Mouse (Mus musculus) adrenal gland, postnatal 36 days (tissue): ENCODE measurements around the gene C77080. TPM values are rescaled to one million over a fixed set of nuclear protein-coding genes. Genes with fewer than 3 reads are reported as not detected.

Experiments
- DNase-seq, 2 experiments: peaks; one replicate each; pipeline ENCODE4 v3.0.0; 2021; ENCODE audit warnings: mixed read lengths in 1 of 2
- long read RNA-seq, 2 experiments: library from polyadenylated mRNA; stranded (forward); transcript quantifications; one replicate each; pipeline ENCODE4 v2.0.0; 2021; ENCODE audit warnings: borderline sequencing depth in 2 of 2
- total RNA-seq, 2 experiments: library from RNA; stranded (reverse); gene quantifications; 2 replicates each; pipeline ENCODE4 v1.2.3; 2021

The C77080 gene
- total RNA-seq: 10 to 100 TPM; 15.6 to 19.5 TPM
- long read RNA-seq, experiment 1, partial matches to known transcripts: 13 of 19 reads
- long read RNA-seq, experiment 1, other reads (novel, unspliced or antisense): 6 of 19 reads
- long read RNA-seq, experiment 2, partial matches to known transcripts: 1 of 6 reads
- long read RNA-seq, experiment 2, other reads (novel, unspliced or antisense): 5 of 6 reads

DNA sequence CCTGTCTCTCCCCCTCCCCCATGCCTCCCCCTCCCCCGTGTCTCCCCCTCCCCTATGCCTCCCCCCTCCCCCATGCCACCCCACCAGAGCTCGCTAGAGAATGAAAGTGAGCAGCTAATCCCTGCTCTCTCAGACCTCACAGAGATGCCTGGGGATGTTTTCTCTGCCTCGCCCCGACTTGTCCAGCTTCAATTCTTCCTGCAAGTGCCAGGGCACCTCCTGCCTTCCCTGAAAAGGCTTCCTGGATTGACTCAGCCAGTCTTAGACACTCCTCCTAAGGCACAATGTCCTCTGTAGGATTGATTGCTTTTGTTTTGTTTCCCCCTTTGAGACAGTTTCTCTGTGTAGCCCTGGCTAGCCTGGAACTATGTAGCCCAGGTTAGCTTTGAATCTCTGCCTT lies at the start of gene C77080:
Gene C77080 (minus strand): TSS at position 209 of the 400 bp plus-strand sequence.
- no peak for DNase-seq

- DNase-seq: no peak
These were observed 46.7 kb upstream of the C77080 start for GRCm38 (mm10) chr4:129307936-129308335.

DNA sequence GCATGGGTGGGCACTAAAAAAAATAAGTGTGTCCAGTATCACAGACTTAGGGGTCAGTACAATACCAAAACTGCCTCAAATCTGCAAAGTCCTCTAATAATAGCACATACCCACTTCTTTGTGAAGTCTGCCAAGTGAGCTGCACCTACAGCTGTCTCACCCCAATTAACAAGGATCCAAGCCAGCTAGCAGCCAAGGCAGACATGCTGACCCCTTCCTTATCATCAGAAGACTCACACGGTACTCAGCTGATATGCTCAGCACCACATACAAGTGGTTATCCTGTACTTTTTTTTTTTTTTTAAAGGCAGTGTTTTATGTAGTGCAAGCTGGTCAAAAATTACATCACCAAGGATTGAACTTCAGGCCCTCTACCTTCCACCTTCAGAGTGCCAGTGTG lies 43.1 kb upstream of the C77080 start:
- no peak for DNase-seq

- DNase-seq: peak; percentile 61 to 68
These were observed 42.6 kb upstream of the C77080 start for GRCm38 (mm10) chr4:129303816-129304215.

DNA sequence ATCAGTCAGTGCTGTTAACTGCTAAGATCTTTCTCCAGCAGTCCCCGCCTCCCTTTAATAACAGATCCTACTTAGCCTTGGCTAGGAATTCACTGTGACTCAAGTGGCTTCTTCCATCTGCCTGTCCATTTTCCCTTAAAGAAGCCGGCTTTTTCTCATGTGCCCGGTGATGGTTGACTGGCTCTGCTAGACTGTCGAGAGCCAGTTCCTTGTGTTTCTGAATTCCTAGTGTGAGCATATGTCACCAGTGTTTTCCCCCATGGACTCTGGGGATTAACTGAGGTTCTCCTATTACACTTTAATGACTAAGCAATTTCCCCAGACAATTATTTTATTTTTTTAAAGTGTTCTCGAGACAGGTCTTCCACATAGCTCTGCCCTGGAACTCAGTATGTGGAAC lies 42.2 kb upstream of the C77080 start:
- no peak for DNase-seq

GRCm38 (mm10) chr4:129299121-129299520 lies 37.9 kb upstream of the C77080 start:
- no peak for DNase-seq

DNA sequence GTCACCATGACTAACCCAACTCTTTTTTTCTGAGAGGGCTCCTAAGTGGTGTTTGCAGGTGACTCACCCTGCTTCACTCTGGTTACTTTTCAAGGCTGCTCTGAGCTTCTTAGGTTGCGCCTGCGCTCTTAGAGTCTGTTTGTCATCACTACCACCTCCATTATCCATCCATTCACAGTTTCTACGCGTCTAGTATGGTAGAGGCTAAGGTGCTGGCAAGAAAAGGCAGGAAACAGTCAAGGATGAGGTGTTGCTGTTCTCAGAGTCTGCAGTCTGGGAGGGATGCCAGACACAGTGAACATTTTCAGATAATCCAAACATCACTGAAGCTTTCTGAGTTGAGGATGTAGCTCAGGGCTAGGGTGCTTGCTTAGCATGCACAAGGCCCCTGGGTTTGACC lies 36.5 kb upstream of the C77080 start:
- peak; percentile 37 to 38 for DNase-seq

DNA sequence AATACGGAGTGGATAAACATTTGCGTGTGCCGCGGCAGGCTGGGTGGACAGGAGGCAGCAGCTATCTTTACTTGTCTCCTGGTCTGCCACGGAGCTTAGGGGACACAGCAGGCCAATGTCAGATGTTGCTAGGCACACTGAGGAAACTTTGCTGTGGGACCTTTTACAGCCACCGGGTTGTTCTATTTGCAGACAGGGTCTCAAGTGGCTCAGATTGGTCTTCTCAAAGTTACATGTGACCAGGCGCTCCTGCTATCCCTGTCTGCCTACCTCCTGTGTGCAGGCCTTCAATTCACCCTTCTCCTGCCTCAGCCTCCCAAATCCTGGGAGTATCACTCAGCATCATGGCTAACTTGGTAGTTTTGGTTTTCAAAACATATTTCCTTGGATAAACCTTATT lies 34.9 kb upstream of the C77080 start:
- DNase-seq: no peak

DNA sequence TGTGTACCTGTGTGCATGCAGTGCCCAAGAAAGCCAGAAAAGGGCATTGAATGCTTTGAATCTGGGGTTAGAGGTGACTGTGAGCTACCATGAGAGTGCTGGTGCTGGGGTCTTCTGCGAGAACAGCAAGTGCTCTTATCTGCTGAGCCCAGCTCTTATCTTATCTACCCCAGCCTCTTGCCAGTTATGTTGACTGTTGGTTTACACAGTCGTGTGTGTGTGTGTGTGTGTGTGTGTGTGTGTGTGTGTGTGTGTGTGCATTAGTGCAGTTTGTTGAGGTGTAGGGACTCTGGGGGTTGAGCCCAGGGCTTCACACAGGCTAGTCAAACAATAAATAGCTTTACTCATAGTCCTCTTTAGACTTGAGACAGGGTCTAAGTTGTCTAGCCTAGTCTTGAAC lies 34.0 kb upstream of the C77080 start:
- no peak for DNase-seq

- DNase-seq: no peak
These were observed 32.5 kb upstream of the C77080 start for GRCm38 (mm10) chr4:129293702-129294101.

DNA sequence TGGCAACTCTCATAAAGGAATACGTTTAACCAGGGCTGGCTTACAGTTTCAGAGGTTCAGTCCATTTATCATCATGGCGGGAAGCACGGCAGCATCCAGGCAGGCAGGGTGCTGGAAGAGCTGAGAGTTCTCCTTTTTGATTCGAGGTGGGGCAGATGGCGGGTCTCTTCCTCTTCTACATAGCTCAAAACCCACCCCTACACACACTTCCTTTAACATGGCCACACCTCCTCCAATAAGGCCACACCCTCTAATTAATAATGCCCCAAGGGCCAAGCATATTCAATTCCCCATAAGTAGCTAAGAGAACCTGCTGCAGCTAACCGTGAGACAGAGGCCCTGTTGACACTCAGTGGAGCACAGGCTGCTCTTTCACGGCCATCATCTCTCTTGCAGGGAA lies 31.6 kb upstream of the C77080 start:
- DNase-seq: no peak

GRCm38 (mm10) chr4:129289671-129290070 lies 28.5 kb upstream of the C77080 start:
- no peak for DNase-seq

DNA sequence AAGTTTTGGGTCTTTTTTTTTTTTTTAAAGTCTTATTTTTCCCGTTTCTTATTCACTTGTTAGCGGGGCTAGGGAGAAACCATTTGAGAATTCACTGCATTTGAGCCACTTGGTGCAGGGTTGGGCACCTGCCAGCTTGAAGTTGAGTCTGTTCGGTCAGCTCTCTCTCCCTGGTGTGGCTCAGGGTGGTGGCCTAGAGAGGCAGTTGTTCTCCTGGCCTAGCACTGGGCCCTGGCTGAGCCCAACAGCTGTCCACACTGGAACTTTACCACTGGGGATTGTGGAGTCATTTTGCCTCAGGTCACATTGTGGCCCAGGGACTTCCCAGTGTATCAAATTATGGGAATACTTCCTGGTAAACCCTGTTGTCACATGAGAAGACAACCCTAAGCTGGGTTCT lies 26.9 kb upstream of the C77080 start:
- DNase-seq: peak in 1 of 2 experiments; percentile 57

- peak; percentile 56 to 58 for DNase-seq
These were observed 26.3 kb upstream of the C77080 start, which contains the start of gene Sync for GRCm38 (mm10) chr4:129287472-129287981. Gene Sync, plus strand, starts transcription at chr4:129287617.

DNA sequence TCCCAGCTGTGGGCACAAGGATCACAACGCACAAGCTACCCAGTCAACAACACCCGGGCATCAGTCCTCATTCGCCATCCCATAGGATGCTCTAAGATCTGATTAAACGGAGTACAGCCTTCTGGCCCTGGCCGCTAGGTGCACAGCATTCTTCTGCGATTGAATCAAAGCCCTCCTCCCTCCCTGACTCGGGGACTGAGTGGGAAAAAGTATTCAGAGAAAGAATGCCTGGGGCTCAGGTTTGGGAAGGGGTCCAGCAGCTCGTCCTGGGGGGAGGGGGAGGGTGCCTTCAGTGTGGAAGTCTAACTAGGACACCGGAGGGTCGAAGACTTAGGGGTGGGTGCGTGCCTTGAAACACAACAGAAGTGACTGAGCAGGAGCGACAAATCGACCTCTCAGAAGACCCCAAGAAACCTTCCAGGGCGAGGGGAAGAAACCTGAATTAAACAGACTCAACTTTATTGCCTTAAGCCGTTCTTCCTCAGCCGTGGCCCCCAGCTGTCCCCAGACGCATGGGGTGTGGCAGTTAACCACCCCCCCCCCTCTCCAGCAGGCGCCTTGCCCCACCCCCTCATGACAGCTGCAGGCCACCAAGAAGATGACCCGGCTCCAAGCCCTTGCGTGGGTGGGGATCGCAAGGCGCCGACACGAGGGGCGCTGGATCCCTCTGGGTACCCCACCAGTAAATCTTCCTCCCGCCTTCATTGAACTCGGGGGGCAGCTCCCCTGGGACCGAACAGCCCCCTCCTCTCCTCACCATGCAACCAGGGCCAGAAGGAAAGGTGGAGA lies 25.7 kb upstream of the C77080 start:
- DNase-seq: peak in 1 of 2 experiments; percentile 38

DNA sequence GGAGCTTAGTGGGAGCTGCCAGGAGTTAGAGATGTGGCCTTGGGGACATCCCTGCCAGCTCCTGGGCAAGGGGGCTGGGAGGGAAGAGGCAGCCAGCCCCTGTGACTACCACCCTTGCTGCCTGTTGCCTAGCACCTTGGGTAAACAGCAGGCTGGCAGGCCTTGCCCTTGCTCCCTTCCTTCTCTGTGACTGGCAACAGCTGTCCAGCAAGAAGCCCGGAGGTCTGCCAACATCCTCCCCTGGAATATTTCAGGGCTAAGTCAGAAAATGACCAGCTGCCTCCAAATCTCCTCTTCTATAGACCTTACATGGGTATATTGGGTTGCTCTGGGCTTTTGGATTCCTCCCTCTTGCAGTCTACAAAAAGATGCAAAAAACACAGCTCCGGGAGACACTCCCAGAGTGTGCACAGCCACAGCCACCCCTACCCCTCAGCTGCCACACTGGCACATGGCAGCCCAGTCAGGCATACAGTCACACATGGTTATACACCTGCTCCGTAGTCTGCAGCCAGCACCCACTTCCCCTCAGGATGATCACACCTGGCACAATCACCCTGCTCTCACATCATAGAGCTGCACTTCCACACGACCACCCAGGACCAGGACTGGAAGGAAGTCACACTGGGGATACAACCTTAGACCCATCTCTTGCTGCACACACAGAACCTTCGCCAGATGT lies 24.9 kb upstream of the C77080 start:
- no peak for DNase-seq

DNA sequence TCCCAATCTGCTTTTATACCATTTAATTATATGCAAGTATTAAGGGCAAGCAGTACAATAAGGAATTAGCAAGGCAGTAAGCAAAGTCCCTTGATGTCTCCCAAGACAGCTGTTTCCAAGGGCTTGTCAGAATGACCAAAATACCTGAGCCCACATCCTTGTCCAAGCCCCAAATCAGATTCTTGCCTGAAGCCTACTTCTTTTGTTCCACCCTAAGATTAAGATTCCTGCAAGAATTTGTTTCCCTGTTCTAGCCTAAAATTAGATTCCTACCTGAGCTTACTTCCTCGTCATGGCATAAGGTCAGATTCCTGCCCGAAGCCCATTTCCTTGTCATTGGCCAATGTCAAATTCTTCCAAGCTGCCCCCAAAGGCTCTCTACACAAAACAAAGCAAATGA lies 23.5 kb upstream of the C77080 start:
- no peak for DNase-seq

DNA sequence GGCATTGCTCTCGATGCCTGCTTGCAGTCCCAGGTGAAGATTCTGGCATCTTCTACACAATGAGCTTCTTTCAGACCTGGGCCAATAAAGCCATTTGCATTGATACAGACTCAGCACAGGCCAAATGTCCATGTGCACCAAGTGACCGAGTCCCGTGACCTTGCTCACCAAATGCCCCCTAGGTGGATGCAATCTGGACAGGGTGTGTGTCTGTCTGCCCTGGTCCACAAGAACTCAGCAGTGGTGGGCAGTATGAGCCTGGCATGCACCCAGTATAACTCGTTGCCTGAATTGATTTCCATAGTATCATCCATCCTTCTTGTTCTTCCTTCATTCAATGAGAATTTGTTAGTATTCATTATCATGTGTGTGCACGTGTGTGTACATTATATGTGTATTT lies 22.0 kb upstream of the C77080 start:
- DNase-seq: no peak

- no peak for DNase-seq
These were observed 21.6 kb upstream of the C77080 start for GRCm38 (mm10) chr4:129282786-129283185.

DNA sequence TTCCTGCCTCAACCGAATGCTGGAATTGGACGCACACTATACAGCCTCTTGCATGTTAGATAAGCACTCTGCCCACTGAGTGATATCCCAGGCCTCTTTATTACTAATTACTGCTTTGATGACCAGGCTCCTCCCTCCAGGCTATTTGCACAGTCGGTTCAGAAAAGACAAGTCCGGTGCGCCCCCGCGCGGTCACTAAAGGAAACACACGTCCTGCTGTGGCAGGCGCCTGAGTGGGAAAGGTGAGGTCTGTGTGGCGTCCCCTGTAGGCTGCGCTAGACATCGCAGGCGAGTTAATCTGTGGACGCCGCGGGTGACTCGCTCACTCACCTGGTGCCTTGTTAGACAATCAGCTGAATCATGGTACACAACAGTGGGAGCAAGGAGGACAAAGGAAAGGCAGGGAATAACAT lies 15.3 kb upstream of the C77080 start:
- peak; percentile 97 for DNase-seq

DNA sequence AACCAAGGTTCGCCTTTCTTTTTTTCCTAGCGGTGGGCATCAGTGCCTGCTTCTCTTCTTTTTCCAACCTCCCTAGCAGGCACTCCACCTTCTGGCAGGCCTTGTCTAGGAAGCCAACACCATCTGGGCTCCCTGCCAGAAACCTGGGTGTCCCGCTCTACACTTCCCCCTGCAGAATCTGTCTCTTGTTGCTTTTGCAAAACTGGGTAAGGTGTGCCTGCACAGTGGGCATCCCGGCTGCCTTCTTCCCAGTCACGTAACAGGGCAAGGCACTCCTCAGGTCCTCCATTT lies 11.5 kb upstream of the C77080 start:
- peak; percentile 75 to 81 for DNase-seq

DNA sequence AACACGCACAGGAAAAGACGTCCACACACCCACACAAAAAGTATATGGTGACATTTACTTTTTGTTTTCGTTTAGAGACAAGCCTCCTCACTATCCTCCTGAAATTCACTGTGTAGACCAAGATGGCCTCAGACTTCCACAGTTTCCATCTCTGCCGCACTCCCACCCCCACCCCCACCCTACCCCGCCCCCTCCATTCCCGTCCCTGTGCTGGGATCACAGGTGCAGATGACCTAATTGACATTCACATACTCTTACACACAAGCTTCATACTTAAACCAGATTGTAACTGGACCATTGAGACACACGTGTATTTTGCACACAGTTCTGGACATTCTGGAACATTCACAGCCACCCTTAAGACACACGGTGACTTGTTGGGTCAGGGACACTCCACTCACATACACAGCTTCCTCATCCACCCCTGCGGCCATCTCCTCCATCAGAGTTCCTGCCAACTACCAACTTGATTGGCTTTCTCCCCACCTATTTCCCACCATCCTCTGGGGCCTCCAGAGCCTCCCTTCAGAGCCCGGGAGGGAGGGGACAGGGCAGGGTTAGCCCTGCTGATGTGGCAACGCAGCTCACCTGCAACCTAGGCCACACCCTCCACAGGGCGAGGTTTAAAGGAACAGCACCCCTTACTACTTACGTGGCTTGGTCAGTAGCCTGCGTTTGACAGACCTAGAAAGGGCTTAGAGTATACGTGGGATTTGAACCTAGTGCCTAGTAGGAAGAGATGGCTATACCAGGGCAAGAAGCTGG lies 11.0 kb upstream of the C77080 start:
- DNase-seq: no peak
